Mouse (Mus musculus): Measurements from ENCODE around the gene Ksr1. TPM values are rescaled to one million over a fixed set of nuclear protein-coding genes. Genes with fewer than 3 reads are reported as not detected.
A peak's percentile ranks its signal among the peaks of the same experiment; 100 is the strongest.

The Ksr1 gene
- polyA plus RNA-seq, 1 experiment from 2014 or later, result 3.8 TPM

- H3K4me2 ChIP-seq (replicated peaks; ENCODE audit: low read depth, low read length), result no peak overlapping the region
- H3K4me3 ChIP-seq (ENCODE audit: low read depth, low read length), result no peak overlapping the region
- H3K27me3 ChIP-seq (ENCODE audit: control insufficient read depth, insufficient read depth, low read length), result no peaks in the 10 kb centered on the region
- H3K9ac ChIP-seq (replicated peaks; ENCODE audit: low read depth, low read length), result no peak overlapping the region
- peaks cover 20% of the 10 kb centered on the region for H3K36me3 ChIP-seq (ENCODE audit: control insufficient read depth, insufficient read depth, low read length)
- no peaks in the 10 kb centered on the region for H3K9me3 ChIP-seq (ENCODE audit: control insufficient read depth, low read depth, low read length)
- H3K4me1 ChIP-seq (ENCODE audit: control insufficient read depth, insufficient read depth, low read length), result peaks cover 9% of the 10 kb centered on the region
- ATAC-seq (ENCODE audit: insufficient number of reproducible peaks, insufficient read depth, low FRiP score, low read depth), result no peak; the same call in 1 of the 2 replicates
- no peak overlapping the region for H3K27ac ChIP-seq (ENCODE audit: low read length)
- WGBS, result 56% methylated on average over 11 of the region's 11 CpGs
Measured at GRCm38 (mm10) chr11:79018954-79019704, 127.1 kb downstream of the Ksr1 start.

DNA sequence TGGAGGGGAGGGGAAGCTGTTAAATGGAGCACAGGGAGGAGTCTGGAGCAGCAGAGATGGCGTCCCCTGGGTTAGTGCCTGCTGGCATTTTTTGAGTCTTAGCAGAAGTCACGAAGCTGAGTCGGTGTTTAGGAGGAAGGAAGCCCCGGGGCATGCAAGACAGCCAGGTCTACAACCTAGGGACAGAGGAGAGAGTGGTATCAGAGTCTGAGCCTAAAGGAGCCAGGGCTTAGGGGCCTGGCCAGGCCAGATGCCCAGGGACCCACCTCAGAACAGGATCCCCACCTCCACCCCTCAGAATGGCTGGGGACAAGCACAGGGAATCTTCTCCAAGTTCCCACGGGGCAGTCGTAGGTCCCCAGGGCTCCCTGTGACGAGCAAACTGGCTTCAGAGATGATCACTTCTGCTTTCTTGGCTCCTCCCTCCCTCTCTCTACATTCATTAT, 129.0 kb downstream of the Ksr1 start:
- 85% methylated on average over 7 of the region's 7 CpGs for WGBS
- Histone ChIP-seq H3K9me3 (ENCODE audit: control insufficient read depth, low read depth, low read length) (no peaks in the 10 kb centered on the region), H3K4me2 (replicated peaks; ENCODE audit: low read depth, low read length) (no peak overlapping the region), H3K36me3 (ENCODE audit: control insufficient read depth, insufficient read depth, low read length) (peaks cover 20% of the 10 kb centered on the region), H3K4me3 (ENCODE audit: low read depth, low read length) (no peak overlapping the region), H3K27ac (ENCODE audit: low read length) (no peak overlapping the region), H3K4me1 (ENCODE audit: control insufficient read depth, insufficient read depth, low read length) (peaks cover 9% of the 10 kb centered on the region), H3K9ac (replicated peaks; ENCODE audit: low read depth, low read length) (no peak overlapping the region), H3K27me3 (ENCODE audit: control insufficient read depth, insufficient read depth, low read length) (no peaks in the 10 kb centered on the region)
- ATAC-seq (ENCODE audit: insufficient number of reproducible peaks, insufficient read depth, low FRiP score, low read depth), result no peak

GRCm38 (mm10) chr11:79016236-79016635, 130.0 kb downstream of the Ksr1 start:
- Histone ChIP-seq H3K36me3 (ENCODE audit: control insufficient read depth, insufficient read depth, low read length) (peaks cover 19% of the 10 kb centered on the region), H3K4me2 (replicated peaks; ENCODE audit: low read depth, low read length) (no peak overlapping the region), H3K4me3 (ENCODE audit: low read depth, low read length) (no peak overlapping the region), H3K9ac (replicated peaks; ENCODE audit: low read depth, low read length) (no peak overlapping the region), H3K4me1 (ENCODE audit: control insufficient read depth, insufficient read depth, low read length) (peaks cover 9% of the 10 kb centered on the region), H3K27me3 (ENCODE audit: control insufficient read depth, insufficient read depth, low read length) (no peaks in the 10 kb centered on the region), H3K27ac (ENCODE audit: low read length) (no peak overlapping the region), H3K9me3 (ENCODE audit: control insufficient read depth, low read depth, low read length) (no peaks in the 10 kb centered on the region)
- ATAC-seq (ENCODE audit: insufficient number of reproducible peaks, insufficient read depth, low FRiP score, low read depth), result no peak
- 51% methylated on average over 12 of the region's 12 CpGs for WGBS

DNA sequence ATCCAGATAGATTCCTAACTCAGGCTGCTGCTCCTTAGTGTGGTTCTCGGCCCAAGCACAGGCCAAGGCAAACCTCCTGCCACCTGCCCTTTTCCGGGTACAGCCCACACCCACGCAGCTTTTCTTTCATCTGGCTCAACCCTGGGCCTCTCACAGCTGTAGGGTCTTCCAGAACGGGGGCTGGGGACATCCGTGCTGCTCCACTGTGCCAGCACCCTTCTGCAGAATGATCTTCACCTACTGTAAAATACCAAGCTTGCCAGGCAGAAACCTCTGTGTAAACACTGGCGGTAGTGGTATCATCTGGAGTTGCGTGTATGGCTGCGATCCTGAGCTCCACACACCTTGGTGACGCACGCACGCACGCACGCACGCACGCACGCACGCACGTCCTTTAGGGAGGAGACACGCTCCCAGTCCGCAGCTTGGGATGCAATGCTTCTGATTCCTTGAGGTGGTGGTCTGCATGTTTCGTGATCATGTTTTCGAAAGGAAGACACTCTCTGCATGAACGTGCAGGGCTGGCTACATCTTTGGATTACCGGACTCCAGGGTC, 130.5 kb downstream of the Ksr1 start:
- Histone ChIP-seq H3K4me2 (replicated peaks; ENCODE audit: low read depth, low read length) (no peak overlapping the region), H3K9me3 (ENCODE audit: control insufficient read depth, low read depth, low read length) (no peaks in the 10 kb centered on the region), H3K4me1 (ENCODE audit: control insufficient read depth, insufficient read depth, low read length) (peaks cover 9% of the 10 kb centered on the region), H3K36me3 (ENCODE audit: control insufficient read depth, insufficient read depth, low read length) (peaks cover 14% of the 10 kb centered on the region), H3K4me3 (ENCODE audit: low read depth, low read length) (no peak overlapping the region), H3K9ac (replicated peaks; ENCODE audit: low read depth, low read length) (no peak overlapping the region), H3K27ac (ENCODE audit: low read length) (no peak overlapping the region), H3K27me3 (ENCODE audit: control insufficient read depth, insufficient read depth, low read length) (no peaks in the 10 kb centered on the region)
- ATAC-seq (ENCODE audit: insufficient number of reproducible peaks, insufficient read depth, low FRiP score, low read depth), result no peak
- WGBS, result 87% methylated on average over 24 of the region's 24 CpGs

- Histone ChIP-seq H3K4me1 (ENCODE audit: control insufficient read depth, insufficient read depth, low read length) (peaks cover 9% of the 10 kb centered on the region), H3K36me3 (ENCODE audit: control insufficient read depth, insufficient read depth, low read length) (peaks cover 10% of the 10 kb centered on the region), H3K27me3 (ENCODE audit: control insufficient read depth, insufficient read depth, low read length) (no peaks in the 10 kb centered on the region), H3K9me3 (ENCODE audit: control insufficient read depth, low read depth, low read length) (no peaks in the 10 kb centered on the region), H3K4me3 (ENCODE audit: low read depth, low read length) (no peak overlapping the region), H3K9ac (replicated peaks; ENCODE audit: low read depth, low read length) (no peak overlapping the region), H3K27ac (ENCODE audit: low read length) (peak overlapping the region; percentile 21; the same call in 1 of the 2 replicates), H3K4me2 (replicated peaks; ENCODE audit: low read depth, low read length) (no peak overlapping the region)
- ATAC-seq (ENCODE audit: insufficient number of reproducible peaks, insufficient read depth, low FRiP score, low read depth), result no peak
- 52% methylated on average over 15 of the region's 15 CpGs for WGBS
Measured at GRCm38 (mm10) chr11:79014602-79015325, 131.4 kb downstream of the Ksr1 start.

- Histone ChIP-seq H3K9me3 (ENCODE audit: control insufficient read depth, low read depth, low read length) (no peaks in the 10 kb centered on the region), H3K36me3 (ENCODE audit: control insufficient read depth, insufficient read depth, low read length) (peaks cover 4% of the 10 kb centered on the region; the same call in 1 of the 2 replicates), H3K27me3 (ENCODE audit: control insufficient read depth, insufficient read depth, low read length) (no peaks in the 10 kb centered on the region), H3K4me1 (ENCODE audit: control insufficient read depth, insufficient read depth, low read length) (peaks cover 9% of the 10 kb centered on the region), H3K4me3 (ENCODE audit: low read depth, low read length) (no peak overlapping the region), H3K27ac (ENCODE audit: low read length) (no peak overlapping the region; the same call in 1 of the 2 replicates), H3K4me2 (replicated peaks; ENCODE audit: low read depth, low read length) (no peak overlapping the region), H3K9ac (replicated peaks; ENCODE audit: low read depth, low read length) (no peak overlapping the region)
- no peak for ATAC-seq (ENCODE audit: insufficient number of reproducible peaks, insufficient read depth, low FRiP score, low read depth)
- 66% methylated on average over 9 of the region's 9 CpGs for WGBS
Measured at GRCm38 (mm10) chr11:79013806-79014205, 132.4 kb downstream of the Ksr1 start.

- H3K27ac ChIP-seq (ENCODE audit: low read length), result no peak overlapping the region
- peaks cover 9% of the 10 kb centered on the region for H3K4me1 ChIP-seq (ENCODE audit: control insufficient read depth, insufficient read depth, low read length)
- ATAC-seq (ENCODE audit: insufficient number of reproducible peaks, insufficient read depth, low FRiP score, low read depth), result no peak
- H3K4me2 ChIP-seq (replicated peaks; ENCODE audit: low read depth, low read length), result no peak overlapping the region
- no peaks in the 10 kb centered on the region; the same call in 1 of the 2 replicates for H3K36me3 ChIP-seq (ENCODE audit: control insufficient read depth, insufficient read depth, low read length)
- no peak overlapping the region for H3K9ac ChIP-seq (replicated peaks; ENCODE audit: low read depth, low read length)
- no peaks in the 10 kb centered on the region for H3K9me3 ChIP-seq (ENCODE audit: control insufficient read depth, low read depth, low read length)
- H3K4me3 ChIP-seq (ENCODE audit: low read depth, low read length), result no peak overlapping the region
- no peaks in the 10 kb centered on the region for H3K27me3 ChIP-seq (ENCODE audit: control insufficient read depth, insufficient read depth, low read length)
Measured at GRCm38 (mm10) chr11:79013056-79013455, 133.2 kb downstream of the Ksr1 start.

- Histone ChIP-seq H3K4me1 (ENCODE audit: control insufficient read depth, insufficient read depth, low read length) (peaks cover 9% of the 10 kb centered on the region), H3K27me3 (ENCODE audit: control insufficient read depth, insufficient read depth, low read length) (no peaks in the 10 kb centered on the region), H3K27ac (ENCODE audit: low read length) (no peak overlapping the region), H3K36me3 (ENCODE audit: control insufficient read depth, insufficient read depth, low read length) (no peaks in the 10 kb centered on the region; the same call in 1 of the 2 replicates), H3K9me3 (ENCODE audit: control insufficient read depth, low read depth, low read length) (no peaks in the 10 kb centered on the region), H3K9ac (replicated peaks; ENCODE audit: low read depth, low read length) (no peak overlapping the region), H3K4me2 (replicated peaks; ENCODE audit: low read depth, low read length) (no peak overlapping the region), H3K4me3 (ENCODE audit: low read depth, low read length) (no peak overlapping the region)
- 100% methylated on average over 2 of the region's 2 CpGs for WGBS
- ATAC-seq (ENCODE audit: insufficient number of reproducible peaks, insufficient read depth, low FRiP score, low read depth), result no peak
Measured at GRCm38 (mm10) chr11:79012529-79012928, 133.7 kb downstream of the Ksr1 start.

Data from stomach, embryonic 14.5 days (tissue).